Mouse (Mus musculus) lung, adult 2 months (tissue): ENCODE measurements around the gene Slc25a20.
A peak's percentile ranks its signal among the peaks of the same experiment; 100 is the strongest.

ENCODE experiments used
- CTCF ChIP-seq: fragments of 200-500 bp; IDR thresholded peaks from 2 replicates; pipeline ENCODE4 v1.5.1; 2011; ENCODE audit warnings: mild to moderate bottlenecking, low read length, control low read depth; ENCODE audit not compliant: insufficient read depth
- POLR2A ChIP-seq: fragments of 200-500 bp; IDR thresholded peaks from 2 replicates; pipeline ENCODE4 v1.6.1; 2011; ENCODE audit warnings: low read depth, mild to moderate bottlenecking, control low read depth, low read length, borderline replicate concordance; ENCODE audit errors: extremely low read depth

GRCm38 (mm10) chr9:108673151-108673550 lies 11.3 kb downstream of the Slc25a20 start:
- peak; percentile 11; the same call in 1 of the 2 replicates for TF ChIP-seq CTCF
- TF ChIP-seq POLR2A: no peak
